Mouse (Mus musculus) forelimb bud, embryonic 11.5 days (tissue): ENCODE data around the gene Ltbp4.

Experiments
- DNase-seq: peaks from one replicate; pipeline ENCODE4 v3.0.0-alpha.2; 2012; ENCODE audit warnings: low read depth, low spot score

The Ltbp4 gene

DNA sequence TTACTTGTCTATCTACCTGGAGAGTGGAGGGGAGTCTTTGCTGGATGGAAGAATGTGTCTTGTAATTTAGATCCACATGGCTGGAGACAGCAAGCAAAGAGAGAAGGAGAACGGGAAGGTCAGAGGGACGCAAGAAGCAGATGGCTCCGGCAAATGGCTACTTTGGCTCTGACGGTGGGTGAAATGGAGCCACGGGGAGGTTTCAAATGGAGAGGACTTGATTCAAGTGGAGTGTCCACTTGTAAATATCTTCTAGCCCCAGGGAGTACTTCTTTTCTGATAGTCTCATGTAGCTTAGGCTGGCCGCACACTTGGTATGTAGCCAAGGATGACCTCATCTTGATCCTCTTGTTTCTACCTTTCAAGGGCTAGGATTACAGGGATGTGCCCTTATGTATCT lies 38.7 kb downstream of the Ltbp4 start:
- no peak for DNase-seq

DNA sequence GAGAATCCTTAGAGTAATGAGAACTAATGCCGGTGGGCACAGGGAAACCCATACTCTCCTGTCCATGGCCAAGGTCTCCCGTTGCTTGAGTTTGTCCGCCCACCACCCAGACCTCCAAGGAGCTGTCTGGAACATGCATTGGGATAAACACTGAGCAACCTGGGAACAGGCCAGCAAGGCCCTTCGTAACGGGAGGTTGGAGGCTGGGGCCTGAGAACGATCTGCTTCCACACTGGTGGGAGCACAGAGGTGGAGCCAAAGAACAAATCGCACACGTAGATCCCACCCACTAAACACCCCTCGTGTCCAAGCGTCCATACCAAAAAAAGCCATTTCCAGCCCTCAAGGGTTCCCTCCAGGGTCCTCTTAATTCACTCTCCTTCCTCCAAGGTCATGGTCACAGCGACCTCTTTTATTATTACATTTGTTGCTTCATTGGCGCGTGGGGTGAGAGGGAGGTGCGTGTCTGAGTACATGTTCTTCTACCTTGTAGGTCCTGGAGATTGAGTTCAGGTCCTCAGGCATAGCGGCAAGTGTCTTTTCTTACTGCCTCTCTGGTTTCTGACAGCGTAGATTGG lies 39.4 kb downstream of the Ltbp4 start:
- no peak for DNase-seq

DNA sequence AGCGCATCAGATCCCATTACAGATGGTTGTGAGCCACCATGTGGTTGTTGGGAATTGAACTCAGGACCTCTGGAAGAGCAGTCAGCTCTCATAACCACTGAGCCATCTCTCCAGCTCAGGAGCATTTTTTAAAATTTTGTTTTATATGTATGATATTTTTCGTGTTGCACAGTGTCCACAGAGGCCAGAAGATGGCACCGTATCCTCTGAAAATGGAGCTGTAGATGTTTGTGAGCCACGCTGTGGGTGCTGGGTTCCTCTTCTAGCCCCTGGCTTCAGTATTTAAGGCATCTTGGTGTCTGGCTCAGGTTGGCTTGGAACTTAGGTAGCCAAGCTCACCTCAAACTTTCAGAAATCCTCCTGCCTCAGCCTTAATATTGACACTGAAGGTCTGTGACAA lies 41.0 kb downstream of the Ltbp4 start:
- DNase-seq = no peak

DNA sequence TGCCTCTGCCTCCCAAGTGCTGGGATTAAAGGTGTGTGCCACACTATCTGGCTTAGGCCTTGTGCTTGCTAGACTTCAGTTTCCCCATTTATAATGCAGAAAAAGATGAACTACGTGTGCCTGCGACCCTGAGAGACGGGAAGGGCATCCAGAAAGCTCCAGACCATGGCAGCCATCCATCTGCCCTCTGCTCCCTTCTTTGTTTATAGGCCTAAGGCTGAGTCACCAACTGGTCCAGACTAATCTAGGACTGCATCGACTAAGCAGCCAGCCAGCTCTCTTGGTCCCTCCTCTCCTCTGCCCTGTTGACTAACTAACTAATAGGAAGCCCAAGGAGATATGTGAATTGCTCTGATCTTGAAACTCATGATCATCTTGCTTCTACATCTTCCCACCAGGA lies 41.5 kb downstream of the Ltbp4 start:
- no peak for DNase-seq

DNA sequence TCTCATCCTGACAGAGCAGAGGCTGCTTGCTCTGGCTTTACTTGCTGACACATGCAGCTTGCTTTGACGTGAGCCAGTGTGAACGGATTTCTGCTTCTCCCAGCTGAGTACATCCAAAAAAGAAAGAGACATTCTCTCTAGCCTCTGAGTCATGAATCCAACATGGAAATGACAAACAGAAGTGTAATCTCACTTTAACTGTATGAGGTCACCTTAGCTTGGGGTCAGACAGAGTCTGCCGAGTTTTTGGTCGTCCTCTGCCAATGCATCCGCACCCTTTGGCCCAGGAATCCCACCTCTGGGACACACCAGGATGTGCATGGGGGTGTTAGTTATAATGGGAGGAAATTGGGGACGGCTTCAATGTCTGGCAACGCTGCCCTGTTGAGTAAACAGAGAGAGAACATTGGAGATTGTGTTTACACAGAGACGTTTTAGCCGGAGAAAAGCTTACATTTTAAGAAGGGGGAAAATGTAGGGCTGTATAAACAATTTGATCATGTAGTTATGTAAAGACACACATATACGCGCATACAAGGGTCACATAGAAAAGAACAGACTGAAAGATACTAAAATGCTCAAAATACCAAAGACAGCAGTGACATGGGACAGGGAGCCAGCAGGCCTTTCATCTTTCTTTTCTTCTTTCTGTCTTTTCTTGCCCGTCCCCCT lies 45.6 kb downstream of the Ltbp4 start:
- no peak for DNase-seq

DNA sequence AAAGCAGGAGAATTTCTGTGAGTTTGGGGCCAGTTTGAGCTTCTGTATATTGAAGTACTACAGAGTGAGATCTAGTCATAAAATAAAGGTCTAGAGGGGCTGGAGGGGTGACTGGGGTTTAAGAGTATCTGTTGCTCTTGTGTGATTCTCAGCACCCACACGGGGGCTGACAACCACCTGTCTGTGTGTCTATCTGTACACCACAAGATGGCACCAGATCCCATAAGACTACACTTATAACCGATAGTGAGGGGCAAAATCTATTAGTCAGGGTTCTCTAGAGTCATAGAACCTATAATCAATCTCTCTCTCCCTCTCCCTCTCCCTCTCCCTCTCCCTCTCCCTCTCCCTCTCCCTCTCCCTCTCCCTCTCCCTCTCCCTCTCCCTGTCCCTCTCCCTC lies 46.9 kb downstream of the Ltbp4 start:
- no peak for DNase-seq

DNA sequence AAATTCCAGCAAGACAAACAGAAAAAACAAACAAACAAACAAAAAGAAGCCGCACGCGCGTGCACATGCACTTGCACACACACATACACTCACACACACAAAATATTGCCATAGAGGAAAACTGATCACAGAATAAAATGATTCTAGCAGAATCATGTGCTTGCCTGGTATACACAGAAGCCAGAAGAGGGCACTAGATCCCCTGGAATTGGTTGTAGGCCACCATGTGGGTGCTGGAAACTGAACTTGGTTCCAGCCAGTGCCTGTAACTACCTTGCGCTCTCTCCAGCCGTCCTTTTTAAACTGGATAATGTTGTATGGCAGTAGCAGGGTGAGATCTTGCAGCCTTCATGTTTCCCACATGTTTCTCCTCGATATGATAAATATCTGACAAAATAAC lies 48.8 kb downstream of the Ltbp4 start:
- no peak for DNase-seq

DNA sequence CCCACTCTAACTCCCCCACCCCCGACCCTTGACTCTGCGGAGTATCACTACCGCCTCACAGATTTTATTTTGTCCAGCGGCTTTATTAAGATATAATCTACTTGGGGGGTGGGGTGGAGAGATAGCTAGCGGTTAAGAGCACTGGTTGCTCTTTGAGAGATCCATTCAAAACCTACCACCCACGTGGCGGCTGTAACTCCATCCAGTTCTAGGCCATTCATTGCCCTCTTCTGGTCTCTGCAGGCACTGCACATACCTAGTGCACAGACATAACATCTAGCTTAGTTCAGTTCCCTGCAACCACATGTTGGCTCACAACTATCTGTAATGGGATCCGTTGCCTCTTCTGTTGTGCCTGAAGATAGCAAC lies 51.8 kb downstream of the Ltbp4 start:
- peak; percentile 76 for DNase-seq

DNA sequence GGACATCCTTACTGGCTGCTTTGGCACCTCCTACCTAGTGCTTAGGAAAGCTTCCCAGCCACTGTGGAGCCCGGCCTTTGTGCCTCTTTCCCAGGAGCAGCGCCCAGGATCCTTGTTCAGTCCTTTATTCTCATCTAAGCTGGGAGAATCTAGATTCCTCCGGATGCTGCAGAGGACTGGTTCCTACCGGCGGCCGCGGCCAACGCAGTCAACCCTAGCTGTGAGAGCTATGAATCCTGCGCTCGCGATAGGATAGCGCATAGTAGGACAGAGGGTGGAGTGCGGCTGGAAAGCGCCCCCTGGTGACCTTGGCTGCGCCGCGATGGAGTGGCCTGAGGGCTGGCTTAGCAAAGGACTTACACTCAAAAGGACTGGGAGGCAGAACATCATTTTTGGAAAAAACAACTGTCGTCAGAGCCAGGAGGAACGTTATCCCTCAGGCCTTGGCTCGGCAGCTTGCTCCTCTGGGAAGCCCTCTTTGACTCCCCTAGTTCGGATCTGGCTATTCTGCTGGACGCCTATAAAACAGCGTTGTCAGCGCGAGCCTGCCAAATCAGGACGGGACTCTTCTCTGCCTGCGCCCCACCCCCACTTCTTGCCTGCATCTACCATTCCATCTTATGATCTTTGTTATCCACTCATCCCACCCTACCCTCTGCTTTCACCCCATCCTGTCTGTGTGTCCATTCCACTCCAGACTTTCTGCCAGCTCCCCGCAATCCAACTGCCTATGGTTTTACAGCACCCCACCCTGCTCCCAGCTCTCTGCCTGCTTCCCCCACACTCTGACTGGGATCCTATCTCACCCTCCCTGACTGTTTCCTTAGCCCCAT lies 52.4 kb downstream of the Ltbp4 start:
- peak; percentile 29 for DNase-seq

DNA sequence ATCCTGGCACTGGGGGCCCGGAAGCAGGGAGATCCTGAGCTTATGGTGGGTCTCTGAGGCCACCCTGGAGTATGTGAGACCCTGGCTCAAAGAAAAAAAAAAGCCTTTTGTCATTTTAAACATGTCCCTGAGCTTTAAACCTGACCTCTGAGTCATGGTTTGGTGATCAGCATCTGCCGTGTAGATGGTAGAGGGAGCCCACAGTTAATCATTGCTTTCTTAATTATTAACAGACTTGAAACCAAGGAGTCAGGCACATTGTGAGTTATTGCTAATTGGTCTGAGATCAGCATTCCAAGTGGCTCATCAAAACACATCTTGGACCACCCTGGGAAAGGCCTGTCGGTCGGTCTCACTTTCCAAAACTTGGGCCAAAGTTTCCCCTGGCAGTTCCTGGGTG lies 55.3 kb downstream of the Ltbp4 start:
- no peak for DNase-seq

DNA sequence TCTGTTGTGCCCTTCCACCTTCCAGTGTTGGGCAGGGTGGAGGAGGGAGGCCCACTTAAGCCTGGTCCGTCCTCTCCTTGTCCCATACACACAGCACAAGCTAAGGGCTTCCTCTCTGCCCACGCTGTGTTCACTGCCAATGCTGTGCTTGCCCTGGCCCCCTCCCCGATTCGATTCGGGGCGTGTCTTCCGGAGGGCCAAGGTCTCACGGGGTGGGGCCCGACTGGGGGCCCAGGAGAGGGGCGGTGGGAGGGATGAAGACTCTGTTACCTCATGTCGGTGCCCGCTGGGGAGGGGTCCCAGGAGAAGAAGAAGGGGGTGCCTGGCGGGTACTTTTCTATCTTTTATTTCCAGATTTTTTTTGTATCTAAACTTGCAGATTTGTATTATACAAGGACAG lies 55.8 kb downstream of the Ltbp4 start:
- DNase-seq = no peak

DNA sequence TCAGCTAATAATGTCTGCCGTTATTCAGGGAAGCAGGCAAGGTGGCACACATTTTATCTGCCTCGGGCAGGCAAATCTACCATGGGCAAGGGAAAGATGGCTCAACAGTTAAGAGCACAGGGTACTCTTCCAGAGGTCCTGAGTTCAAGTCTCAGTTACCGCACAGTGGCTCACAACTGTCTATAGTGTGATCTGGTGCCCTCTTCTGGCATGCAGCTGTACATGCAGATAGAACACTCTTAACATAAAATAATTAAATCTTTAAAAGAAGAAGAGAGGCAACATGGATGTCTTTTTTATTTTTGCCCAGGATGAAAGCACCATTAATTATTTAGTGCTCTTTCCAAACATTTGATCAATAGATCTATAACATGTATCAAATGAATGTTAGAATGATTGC lies 60.3 kb downstream of the Ltbp4 start:
- DNase-seq = no peak

DNA sequence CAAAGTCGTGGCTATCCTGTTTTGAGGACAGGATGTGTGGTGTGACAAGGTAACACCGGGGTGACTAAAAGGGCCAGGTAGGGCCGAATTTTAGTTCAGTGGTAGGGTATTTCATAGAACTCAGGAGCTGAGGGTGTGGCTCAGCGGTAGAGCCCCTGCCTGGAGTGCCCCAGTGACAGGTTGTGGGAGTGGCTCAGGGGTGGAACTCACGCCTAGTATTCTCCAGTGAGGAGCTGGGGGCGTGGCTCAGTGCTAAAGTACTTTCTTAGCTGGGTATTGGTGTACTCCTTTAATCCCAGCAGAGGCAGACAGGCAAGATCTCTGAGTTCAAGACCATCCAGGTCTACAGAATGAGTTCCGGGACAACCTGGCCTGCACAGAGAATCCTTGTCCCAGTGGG lies 61.5 kb downstream of the Ltbp4 start:
- DNase-seq = no peak

DNA sequence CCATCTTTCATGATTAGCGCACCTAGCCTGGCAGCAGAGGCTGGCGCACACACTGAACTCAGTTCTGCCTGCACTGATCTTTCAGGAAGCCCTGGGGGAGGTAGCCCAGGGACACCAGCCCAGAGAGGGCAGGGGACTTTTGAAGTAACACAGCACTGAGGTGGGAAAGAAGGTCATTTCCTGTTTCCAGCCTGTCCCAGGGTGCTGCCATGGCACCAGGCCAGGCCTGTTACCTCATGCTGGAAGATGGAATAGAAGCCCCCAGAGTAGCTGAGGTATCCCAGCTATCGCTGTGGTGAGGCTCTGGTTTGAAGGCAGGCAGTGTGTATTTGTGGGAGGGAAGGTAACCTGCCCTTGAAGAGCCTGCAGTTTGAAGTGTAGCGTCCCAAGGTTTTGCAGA lies 62.6 kb downstream of the Ltbp4 start:
- DNase-seq = no peak

DNA sequence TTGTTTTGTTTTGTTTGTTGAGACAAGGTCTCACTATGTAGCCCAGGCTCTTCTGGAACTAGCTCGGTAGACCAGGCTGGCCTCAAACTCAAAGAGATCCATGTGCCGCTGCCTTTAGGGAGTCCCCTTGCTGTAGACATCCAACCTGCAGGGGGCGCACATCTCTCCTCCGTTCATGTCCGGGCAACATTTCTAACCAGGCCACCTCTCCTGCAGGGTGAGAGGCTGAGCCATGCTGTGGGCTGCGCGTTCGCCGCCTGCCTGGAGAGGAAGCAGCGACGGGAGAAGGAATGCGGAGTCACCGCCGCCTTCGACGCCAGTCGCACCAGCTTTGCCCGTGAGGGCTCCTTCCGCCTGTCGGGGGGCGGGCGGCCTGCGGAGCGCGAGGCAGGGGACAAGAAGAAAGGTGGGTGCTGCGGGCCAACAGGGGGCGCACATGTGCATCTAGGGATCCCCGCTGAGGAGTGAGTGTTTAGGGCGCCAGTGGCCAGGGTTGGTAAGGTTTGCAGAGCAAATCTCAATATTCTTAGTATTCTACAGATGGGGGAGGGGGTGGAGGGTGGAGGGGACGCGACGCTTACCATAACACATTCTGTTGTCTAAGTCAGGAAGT lies 63.6 kb downstream of the Ltbp4 start:
- peak; percentile 53 for DNase-seq

DNA sequence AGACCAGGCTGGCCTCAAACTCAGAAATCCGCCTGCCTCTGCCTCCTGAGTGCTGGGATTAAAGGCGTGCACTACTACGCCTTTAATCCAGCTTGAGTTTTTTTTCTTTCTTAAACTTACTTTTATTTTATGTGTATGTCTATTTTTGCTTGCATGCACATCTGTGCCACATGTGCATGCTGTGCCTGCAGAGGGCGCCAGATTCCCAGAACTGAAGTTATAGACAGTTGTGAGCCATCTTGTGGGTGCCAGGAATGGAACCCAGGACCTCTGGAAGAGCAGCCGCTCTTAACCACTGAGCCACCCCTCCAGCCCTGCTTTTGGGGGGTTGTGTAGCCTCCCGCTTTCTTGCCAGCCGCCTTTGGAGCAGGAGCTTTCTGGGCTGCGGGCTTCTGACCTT lies 66.1 kb downstream of the Ltbp4 start:
- no peak for DNase-seq

DNA sequence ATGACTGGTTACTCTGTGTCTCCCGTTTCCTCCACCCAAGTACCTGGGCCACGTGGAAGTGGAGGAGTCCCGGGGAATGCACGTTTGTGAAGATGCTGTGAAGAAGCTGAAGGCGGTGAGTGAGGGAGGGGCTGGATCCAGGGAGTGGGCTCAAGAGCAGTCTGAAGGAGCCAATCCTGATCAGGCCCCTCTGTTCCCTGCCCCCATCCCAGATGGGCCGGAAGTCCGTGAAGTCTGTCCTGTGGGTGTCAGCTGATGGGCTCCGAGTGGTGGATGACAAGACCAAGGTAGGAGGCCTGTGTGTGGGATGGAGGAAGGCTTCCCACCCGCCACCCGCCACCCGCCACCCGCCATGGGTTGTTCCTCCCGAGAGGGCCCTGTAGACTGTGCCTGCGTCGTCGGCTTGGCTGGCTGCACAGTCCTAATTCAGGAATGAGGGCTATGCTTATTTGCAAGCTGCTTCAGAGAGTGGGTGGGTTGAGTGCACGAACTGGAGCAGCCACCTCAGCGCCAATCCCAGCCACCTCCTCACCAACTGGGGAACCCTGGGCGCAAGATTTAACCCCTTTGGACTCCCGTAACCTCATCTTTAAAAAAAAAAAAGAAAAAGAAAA lies 70.9 kb downstream of the Ltbp4 start:
- no peak for DNase-seq

DNA sequence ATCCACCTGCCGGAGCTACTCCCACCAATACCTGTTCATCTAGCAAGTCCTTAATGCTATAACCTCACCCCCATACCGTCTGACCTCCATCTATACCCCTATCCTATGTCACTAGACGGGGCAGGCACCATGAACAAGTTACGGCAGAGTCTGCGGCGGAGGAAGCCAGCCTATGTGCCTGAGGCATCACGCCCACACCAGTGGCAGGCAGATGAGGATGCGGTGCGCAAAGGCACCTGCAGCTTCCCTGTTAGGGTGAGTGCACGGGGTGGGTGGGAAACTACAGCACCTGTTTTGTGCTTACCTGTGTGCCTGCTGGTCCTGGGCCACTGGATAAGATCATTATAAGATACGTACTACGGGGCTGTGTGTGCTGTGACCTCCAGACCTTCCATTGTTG lies 72.7 kb downstream of the Ltbp4 start:
- no peak for DNase-seq

DNA sequence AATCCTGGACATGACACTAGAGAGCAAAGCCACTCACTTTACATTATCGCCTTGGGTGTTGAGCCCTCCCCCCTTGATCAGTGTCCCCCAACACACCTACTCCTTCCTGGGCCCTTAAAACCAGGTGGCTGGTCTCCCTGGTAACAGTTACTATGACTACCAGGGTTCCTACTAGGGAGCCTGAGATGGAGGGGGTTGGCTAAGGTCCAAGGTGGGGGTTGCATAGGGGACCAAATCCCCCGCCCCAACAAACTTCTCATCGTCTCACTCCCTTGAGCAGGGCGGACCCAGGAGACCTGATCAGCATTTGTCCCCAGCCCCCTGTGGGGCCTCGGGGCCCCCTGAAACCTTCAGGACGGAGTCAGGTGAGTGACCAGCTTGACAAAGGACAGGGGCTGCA lies 75.6 kb downstream of the Ltbp4 start:
- no peak for DNase-seq

DNA sequence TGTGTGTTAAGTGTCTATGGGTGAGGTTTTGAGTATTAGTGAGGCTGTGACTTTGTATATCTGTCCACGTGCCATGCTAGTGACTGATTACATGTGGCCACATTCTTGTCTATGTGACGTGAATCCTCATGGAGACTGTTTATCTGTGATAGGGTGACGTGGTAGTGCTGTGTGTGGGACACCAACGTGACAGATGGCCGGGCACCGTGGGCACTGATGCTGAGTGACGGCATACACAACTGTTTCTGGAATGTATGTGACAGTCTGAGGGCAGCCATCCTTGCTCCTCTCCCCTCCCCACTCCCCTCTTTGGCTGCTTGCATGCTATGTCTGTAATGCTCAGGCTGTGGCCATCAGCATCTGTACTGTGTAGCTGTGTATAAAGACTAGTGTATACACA lies 76.6 kb downstream of the Ltbp4 start:
- no peak for DNase-seq

DNA sequence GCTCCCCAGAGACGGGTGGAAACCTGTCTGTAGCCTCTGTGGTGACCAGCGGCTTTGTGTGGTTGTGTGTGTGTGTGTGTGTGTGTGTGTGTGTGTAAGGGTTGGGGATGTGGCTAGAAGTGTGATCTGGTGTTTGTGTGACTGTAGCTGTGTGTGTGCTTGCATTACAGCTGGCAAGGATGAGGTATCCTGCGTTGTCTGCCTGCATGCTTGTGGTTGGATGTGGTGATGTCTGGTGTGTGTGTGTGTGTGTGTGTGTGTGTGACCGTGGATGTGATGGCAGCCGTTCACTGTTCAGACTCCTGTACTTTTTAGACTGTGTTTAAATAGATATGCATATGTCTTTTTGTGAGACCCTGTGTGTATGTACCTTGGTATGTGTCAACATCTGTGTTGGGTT lies 77.7 kb downstream of the Ltbp4 start:
- no peak for DNase-seq

DNA sequence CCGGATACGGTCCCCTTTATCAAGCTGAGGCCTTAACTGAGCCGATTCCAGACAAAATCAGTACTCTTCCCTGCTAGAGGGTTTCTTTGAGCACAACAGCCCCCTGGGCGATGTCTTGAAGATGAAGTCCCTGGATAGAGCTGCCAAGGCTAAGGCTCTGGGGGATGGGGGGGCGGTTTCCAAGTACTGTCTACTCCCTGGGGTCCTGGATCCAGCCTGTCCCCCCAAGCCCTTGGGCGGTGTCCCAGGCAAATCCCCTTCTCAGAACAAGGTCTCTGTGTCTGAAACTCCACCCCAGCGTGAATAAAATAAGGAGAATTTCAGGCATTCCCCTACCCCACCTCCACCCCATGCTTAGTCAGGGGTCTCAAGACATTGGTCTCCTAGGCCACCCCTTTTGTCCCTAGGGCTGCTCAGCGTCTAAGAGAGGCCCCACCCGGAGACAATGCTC lies 78.2 kb downstream of the Ltbp4 start:
- no peak for DNase-seq
